Mouse (Mus musculus): Measurements from ENCODE around the gene A2ml1. TPM values are rescaled to one million over a fixed set of nuclear protein-coding genes. Genes with fewer than 3 reads are reported as not detected.

Gene A2ml1
- total RNA-seq, 2 experiments from 2014 or later = 14.7 to 15.6 TPM

DNA sequence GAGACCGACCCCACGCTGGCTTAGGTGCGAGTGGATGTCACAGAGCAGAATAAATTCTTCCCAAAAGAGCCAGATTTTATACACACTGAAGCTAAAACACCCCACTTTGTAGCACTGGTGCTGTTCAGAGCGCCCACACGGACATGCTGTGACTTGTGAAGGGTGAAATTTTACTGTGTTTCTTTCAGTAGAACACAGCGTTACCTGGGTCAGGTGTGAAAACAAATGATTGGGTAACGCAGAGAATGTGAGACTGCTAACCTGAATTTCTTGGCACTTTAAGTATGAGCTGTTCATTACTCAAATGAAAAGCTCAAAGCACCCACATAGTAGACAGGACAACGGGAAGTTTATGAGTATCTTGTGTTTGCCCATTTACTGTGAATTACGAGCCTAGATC, 4.1 kb downstream of the A2ml1 start:
- no peak for DNase-seq (ENCODE audit: low spot score in 2 of 2)
- intact Hi-C loops (cut with DNase I) = no loop called here

DNA sequence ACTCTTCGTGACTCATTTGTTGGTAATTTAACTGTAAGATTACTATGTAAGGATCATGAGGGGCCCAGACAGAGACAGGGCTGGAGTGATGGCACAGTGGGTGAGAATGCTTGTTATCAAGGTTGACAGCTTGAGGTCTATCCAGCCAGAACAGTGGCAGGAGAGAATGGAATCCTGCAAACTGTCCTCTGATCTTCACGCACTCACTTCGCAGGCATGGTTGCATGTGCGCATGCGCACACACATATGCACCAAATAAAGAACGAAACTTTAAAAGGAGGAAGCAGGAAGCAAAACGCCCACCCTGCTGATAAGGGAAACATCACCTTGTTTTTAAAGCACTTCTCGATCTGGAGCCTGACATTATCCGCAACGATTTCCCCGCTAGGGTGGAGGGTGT, 14.8 kb downstream of the A2ml1 start:
- no peak for DNase-seq (ENCODE audit: low spot score in 2 of 2)
- intact Hi-C loops (cut with DNase I) = no loop called here

DNA sequence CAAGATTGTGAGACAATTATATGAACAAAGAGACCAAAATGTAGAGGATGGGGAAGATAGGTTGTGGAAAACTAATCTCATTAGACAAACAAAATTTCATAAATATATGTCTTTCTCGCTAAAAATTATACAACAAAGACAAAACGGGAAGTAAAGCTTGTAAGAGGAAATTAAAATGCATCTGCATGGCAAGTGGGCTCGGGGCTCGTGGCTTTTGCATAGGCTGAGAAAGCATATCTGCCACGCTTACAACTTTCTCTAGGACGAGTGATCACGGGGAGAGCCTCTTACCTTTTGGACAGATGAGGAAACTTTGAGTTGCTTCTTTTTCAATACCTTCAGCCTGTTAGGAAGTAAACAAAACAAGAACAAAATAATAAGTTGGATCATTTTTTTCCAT, 27.4 kb downstream of the A2ml1 start:
- DNase-seq (ENCODE audit: low spot score in 2 of 2) = no peak
- intact Hi-C loops (cut with DNase I) = no loop called here

DNA sequence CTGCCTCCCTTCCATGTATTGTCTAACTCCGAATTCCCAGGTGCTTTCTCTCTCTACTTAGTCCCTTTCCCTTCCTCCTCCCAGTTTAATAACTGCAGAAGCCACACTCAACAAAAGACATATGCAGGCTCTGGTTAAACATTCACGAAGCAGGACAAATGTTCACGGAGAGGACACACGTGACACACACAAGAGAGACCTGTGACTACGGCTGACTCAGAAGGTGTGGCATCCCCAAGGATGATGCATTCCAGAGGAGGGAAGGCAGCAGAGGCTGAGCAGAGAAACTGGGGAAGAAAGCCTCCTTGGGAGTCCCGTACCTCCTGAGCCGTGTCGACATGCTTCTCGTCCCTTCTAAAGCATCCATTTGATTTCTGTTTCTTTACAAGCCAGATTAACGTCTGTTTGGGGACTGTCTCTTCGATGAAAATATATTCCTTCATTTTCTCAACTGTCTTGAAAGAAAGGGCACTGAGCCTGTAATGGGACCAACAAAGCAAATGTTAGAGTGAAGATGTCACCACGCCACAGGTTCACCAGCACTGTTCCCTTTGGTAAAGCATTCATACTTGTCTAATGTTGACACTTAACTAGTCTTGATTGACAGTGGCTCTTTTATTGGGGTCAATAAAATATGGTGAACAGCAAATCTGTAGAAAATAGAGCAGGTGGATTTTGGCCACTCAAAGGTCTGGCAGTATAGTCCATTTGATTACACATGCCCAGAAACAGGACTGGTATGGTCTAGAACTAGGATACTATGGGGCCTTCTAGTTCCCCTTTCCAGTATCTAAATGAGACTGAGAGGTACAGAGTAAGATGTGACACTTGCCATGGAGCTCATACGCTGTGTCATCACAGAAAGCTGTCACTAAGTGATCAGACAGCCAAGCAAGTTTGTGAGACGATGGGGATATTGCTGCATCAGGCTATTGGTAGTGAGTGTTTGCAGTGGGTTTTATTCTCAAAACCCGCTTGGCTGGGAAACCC, 31.6 kb downstream of the A2ml1 start:
- intact Hi-C loops (cut with DNase I) = no loop called here
- DNase-seq (ENCODE audit: low spot score in 2 of 2) = no peak

DNA sequence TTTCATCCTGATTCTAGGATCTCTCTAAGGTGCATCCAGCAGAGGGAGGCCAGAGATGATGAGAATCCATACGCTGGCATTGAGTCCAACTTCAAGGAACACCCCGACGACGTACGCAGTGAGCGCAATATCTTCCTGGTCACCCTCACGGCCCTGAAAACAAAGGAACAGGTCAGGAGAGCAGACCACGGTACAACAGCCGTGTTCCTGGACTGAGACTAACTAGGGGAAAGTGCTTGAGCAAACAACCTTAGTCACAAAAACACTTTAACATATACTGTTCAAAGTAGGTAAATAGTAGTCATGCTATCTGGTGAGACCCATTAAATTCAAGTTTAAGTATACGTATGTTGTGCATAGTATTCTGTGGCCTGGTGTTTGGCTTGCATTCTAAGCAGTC, 32.9 kb downstream of the A2ml1 start:
- intact Hi-C loops (cut with DNase I) = no loop called here
- no peak for DNase-seq (ENCODE audit: low spot score in 2 of 2)

DNA sequence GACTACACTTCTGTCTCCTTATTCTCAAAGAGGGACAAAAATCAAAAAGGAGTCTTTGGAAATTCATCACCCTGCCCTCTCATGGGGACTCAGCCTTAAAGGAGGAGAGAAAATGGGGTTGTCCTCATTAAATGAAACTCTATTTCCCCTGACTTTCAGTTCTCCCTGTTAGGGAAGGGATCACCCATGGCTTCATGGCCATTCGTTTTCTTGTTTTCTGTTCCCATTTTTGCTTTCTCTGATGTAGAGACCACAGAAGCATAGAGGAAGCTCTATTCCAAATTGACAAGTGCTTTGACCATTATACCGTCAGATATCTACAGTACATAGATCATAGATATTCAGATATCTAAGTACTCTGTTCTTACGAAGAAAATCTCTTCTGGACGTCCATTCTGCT, 36.0 kb downstream of the A2ml1 start:
- no peak for DNase-seq (ENCODE audit: low spot score in 2 of 2)
- intact Hi-C loops (cut with DNase I) = no loop called here

DNA sequence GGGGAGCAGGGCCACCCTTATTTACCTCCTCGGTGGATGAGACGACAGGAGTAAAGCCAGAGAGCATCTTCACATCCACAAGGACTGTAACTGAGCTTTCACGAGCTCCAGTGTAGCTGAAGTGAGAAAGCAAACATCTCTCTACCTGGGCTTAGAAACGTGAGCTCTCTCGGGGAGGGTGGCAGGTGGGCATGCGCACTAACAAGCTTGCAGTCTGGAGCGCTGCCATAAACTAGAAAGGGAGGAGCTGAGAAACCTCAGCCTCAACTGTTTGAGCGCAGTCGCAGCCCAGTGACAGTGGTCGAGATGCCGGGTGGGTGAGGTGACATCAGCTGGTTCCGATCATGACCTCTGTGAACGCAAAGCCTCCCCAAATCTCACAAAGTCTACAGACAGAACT, 38.2 kb downstream of the A2ml1 start:
- intact Hi-C loops (cut with DNase I) = no loop called here
- DNase-seq (ENCODE audit: low spot score in 2 of 2) = peak; percentile 20 to 43

DNA sequence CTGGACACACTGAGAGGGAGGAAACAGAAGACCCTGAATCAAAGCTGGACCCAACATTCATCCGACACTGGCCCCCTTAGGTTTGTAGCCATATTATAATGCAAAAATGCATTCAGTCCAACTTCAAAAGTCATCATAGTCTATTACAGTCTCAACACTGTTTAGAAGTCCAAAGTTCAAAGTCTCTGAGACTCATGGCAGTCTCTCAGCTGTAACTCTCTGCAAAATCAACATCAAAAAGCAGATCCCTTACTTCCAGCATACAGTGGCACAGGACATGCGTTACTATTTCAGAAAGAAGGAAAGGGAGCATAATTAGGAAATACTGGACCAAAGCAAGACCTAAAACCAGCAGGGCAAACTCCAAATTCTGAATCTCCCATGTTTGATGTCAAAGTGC, 46.2 kb downstream of the A2ml1 start:
- no peak for DNase-seq (ENCODE audit: low spot score in 2 of 2)
- intact Hi-C loops (cut with DNase I) = no loop called here

DNA sequence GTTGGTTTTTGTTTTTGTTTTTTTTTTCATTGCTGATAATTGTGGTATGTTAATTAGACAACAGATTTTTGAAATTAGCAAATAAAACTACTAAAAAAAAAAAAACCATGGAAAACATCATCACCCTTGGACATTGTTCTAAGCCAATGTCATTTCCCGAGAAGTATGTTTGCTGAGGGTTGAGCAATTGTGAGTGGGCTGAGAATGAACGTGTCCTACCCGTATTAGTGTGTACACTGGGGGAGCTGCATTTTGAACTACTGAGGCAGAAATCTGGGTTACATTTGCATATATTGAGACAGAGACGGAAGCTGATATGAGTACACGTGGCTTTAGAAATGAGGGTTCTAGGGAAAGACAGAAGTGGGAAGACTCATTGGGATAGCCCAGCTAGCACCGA, 48.1 kb downstream of the A2ml1 start:
- intact Hi-C loops (cut with DNase I) = no loop called here
- no peak for DNase-seq (ENCODE audit: low spot score in 2 of 2)

DNA sequence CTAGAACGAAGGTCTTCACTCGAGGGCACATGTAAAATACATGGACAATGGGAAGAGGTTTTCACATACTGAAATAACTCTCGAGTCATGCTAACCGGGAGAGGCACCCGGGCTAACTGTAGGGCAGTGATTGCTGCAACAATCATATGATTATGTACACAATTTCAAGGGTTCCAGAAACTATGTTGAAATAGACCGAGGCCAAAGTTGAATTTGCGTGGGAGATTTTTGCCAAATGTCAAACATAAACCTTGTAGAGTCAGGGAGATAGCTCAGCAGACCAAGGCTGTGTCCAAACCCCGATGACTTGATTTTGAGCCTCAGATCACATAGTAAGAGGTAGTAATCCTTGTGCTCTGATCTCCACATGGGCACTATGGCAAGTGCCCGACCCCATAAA, 48.7 kb downstream of the A2ml1 start:
- no peak for DNase-seq (ENCODE audit: low spot score in 2 of 2)
- intact Hi-C loops (cut with DNase I) = no loop called here

DNA sequence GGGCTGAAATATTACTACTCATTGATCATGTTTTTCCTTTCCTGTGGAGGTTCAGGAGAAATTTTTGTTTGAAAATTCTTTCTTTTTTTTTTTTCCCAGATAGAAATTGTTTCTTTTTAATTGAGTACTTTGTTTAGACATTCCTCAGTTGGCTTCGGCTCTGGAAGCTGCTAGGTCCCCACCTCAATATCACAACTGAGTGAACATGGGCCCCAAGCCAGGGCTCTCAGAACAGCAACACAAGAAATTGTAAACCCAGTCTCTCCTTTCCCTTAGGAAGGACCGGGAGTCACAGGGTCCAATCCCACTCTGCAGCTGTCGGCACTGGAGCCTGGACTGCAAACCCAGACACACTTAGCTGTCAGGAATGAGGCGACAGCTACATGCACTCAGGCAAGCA, 52.9 kb downstream of the A2ml1 start:
- DNase-seq (ENCODE audit: low spot score in 2 of 2) = no peak
- intact Hi-C loops (cut with DNase I) = no loop called here

DNA sequence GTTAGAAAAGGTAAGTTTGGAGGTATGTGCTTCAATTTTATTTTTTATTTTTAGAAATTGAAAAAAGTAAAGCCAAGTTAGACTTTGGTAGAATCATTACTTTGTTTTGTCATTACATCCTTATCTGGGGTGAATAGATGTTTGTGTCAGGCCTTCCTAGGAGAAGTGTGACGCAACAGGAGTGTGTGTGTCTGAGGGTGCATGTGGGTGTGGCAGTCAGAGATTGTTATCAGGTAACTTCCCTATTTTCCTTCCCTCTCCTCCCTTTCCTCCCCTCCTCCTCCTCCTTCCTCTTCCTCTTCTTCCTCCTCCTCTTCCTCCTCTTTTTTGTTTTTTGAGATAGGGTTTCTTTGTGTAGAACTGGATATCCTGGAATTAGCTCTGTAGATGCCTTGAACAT, 54.3 kb downstream of the A2ml1 start:
- DNase-seq (ENCODE audit: low spot score in 2 of 2) = no peak
- intact Hi-C loops (cut with DNase I) = no loop called here

DNA sequence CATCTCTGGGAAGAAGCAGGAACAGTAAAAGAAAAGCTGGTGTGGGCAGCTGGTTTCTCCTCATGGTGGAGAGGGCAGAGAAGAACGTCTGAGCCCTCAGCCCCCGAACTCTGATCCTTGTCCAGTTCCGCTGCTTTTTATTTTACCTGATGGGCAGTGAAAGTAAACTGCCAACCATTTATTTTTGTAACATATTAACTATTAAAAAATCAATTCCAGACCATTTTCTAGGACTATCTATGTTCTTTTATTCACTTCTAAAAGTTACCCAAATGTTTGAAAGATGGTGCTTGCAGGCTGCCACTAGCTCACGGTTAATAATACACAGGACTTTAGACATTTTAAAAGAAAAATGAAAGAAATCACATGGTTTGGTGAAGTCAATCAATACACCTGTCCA, 54.8 kb downstream of the A2ml1 start, which contains the start of gene Pzp:
Pzp (minus strand) TSS at position 120 of the 400 bp plus-strand sequence.
- DNase-seq (ENCODE audit: low spot score in 2 of 2) = no peak
- intact Hi-C loops (cut with DNase I) = no loop called here

DNA sequence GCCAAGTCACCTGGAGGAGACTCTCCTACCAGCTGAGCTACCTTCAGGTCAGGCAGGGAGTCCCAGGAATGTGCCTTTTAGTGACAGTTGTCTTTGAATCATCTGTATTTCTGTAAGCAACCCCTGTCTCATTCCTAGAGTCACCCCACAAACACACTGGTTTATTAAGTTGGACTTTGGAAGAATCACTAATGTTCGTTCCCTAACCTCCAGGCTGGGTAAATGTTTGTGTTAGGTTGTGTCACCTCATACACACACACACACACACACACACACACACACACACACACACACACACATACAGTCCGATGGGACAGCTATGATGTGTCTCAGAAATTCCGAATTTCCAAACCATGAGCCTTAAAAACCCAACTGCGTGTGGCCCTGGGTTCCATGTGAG, 55.6 kb downstream of the A2ml1 start:
- intact Hi-C loops (cut with DNase I) = no loop called here

DNA sequence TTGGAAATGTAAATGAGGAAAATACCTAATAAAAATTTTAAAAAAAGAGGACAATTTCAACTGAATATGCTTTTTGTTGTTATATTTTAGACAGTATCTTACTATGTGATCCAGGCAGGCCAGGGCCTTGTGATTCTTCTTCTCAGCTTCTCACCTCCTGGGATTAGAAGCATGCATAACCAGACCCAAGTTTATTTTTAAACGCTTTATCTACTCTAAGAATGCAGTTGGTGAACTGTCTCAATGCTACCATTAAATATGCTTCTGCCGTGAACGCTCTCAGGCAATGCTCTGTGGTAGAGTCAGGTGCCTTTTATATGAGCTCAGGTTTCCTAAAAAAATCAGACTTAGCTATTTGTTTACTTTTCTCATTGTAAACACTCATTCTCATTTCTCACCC, 58.0 kb downstream of the A2ml1 start:
- intact Hi-C loops (cut with DNase I) = no loop called here
- no peak for DNase-seq (ENCODE audit: low spot score in 2 of 2)

More for the DNA sequence above, 55.6 kb downstream of the A2ml1 start:
- DNase-seq (ENCODE audit: low spot score in 2 of 2) = no peak

DNA sequence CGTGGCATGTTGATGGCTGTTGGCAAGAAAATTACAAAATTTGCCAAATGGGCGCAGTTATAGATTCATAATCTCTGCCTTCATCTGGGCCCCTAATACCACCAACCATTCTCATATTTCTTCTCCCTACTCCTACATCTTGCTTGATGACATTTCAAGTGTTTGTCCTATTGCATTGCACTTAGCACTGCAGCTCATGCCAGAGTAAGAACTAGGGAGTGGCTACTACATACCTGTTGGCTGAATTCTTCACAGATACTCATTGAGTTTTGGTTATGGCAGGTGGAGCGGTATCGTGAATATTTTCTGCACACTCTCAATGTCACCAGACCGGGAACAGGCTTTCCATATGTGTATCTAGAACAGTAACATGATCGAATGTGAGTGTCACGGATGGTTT, 62.2 kb downstream of the A2ml1 start:
- DNase-seq (ENCODE audit: low spot score in 2 of 2) = no peak
- intact Hi-C loops (cut with DNase I) = loop anchor here (10.0 kb wide), 1 partner anchor 226 kb away; no protein-coding TSS in a partner anchor

DNA sequence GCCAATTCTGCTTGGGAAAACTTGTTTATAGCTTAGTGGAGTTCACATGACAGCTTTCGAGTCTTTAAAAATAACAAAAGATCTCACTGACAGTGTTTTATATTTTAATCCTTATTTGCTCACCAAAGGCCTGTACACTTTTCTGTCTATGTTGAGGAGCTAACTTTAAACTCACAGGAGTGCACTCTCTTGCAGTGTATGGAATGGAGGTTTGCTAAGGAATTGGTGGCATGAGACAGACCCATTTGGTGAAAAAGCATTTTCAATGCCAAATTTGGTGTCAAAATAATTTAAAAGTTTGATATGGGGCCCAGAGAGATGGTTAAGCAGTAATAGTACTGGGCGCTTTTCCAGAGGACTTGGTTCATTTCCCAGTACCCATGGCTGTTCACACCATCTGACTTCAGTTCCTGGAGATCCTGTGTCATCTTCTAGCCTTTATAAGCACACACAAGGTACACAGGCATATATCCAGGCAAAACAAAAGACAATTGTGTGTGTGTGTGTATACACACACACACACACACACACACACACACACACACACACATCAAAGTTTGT, 75.7 kb downstream of the A2ml1 start:
- intact Hi-C loops (cut with DNase I) = no loop called here
- peak in 1 of 2 experiments; percentile 32 for DNase-seq (ENCODE audit: low spot score in 2 of 2)

DNA sequence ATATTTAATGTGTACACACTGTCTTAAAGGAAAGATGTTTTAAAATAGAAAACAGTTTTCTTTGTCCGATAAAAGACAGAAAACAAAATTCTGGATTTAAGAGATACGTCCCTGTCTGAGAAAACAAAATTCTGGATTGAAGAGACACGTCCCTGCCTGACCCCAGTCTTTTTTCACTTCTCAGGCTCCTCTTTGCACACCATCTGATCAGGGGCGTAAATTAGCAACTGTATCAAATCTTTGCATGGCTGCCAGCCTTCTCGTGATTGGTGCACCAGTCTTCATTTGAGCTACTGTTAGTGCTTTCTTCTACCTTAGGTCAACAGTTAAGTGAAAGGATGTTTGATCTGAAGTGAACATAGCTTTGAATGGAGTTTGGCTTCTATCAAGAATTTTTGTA, 76.7 kb downstream of the A2ml1 start:
- DNase-seq (ENCODE audit: low spot score in 2 of 2) = no peak
- intact Hi-C loops (cut with DNase I) = no loop called here

DNA sequence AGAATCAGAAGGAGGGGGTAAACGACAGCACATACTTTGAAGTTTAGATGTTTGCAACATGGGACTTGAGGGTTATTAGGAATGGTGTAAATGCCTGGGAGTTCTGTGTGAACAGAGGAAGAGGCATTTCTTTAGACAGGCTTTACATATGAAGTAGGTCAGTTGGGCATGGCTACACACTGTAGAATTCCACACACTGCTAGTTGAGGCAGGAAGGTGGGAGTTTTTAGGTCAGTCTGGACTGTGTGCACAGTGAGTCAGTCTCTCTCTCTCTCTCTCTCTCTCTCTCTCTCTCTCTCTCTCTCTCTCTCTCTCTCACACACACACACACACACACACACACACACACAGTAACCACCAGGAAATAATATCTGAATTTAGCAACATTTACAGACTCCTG, 86.1 kb downstream of the A2ml1 start:
- peak in 1 of 2 experiments; percentile 24 for DNase-seq (ENCODE audit: low spot score in 2 of 2)
- intact Hi-C loops (cut with DNase I) = no loop called here

DNA sequence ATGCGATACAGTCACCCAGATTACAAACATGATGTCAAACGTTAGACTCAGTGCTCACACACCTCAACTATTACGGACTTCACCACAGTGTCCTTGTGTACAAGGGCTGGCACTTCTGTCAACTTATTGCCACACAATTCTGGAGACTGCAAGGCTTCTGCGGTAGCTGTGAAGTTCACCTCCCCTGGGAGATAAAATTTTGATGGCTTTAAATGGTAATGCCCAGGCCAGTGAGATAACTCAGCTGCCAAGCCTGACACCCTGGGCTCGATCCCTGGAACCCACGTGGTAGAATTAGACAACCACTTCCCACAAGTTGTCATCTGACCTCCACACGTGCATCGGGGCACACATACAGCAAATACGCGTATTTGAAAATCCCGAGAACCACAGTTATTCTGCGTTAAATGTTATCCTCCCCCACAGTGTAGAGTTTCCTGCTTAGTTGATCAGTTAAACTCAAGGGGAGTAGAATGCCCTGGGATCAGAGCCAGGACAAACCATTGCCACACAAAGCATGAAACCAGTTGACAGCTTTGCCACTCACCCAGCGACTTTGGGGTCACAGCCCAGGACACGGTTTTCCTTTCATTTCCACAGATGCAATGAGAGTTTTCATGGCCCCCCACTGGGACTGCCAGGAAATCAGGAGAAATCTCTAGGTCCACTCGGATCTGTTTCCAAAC, 86.6 kb downstream of the A2ml1 start:
- intact Hi-C loops (cut with DNase I) = no loop called here
- no peak for DNase-seq (ENCODE audit: low spot score in 2 of 2)

DNA sequence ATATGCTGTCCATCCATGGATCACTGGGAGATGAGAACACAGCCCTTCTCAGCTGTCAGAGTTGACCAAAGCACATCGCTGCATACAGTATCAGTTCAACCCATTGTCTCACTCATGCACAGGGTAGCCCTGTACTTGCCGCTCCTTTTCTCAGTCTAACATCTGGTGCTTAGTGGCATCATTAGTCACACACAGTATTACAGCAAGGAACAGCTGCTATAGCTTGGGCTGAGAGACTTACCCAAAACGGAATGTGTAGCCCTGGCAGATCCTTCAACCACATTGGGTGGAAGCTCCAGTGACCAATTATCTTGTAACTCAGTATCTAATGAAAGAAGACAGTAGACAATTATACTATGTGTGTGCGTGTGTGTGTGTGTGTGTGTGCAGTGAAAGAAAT, 89.5 kb downstream of the A2ml1 start:
- DNase-seq (ENCODE audit: low spot score in 2 of 2) = no peak
- intact Hi-C loops (cut with DNase I) = no loop called here

Data from left cerebral cortex, postnatal 25 days (tissue).